Mouse (Mus musculus): Measurements from ENCODE around the gene Spata48. TPM values are rescaled to one million over a fixed set of nuclear protein-coding genes. Genes with fewer than 3 reads are reported as not detected.

Spata48 gene
- polyA plus RNA-seq, 1 experiment: not detected

GRCm38 (mm10) chr11:11484378-11484777, 22.5 kb downstream of the Spata48 start:
- no peak for TF ChIP-seq USF1 (IDR thresholded peaks at IDR 0.05; ENCODE audit: low read depth)
- TF ChIP-seq MYOD1 (IDR thresholded peaks at IDR 0.05; ENCODE audit: control insufficient read depth, insufficient read length, low read depth): no peak
- TF ChIP-seq MYOG (IDR thresholded peaks at IDR 0.05; ENCODE audit: control insufficient read depth, extremely low read depth, insufficient read length): no peak
- TF ChIP-seq CEBPB (IDR thresholded peaks at IDR 0.05; ENCODE audit: low read depth): no peak
- no peak for TF ChIP-seq CTCF (IDR thresholded peaks at IDR 0.05; ENCODE audit: control insufficient read depth, insufficient read depth, insufficient read length)
- no peak for TF ChIP-seq FOSL1 (IDR thresholded peaks at IDR 0.05; ENCODE audit: insufficient read depth, low read length, poor library complexity, severe bottlenecking)
- no peak for TF ChIP-seq MAX (IDR thresholded peaks at IDR 0.05)
- Histone ChIP-seq H3K36me3 (ENCODE audit: control insufficient read depth, insufficient read depth) (no peaks in the 10 kb centered on the region), H3K79me2 (ENCODE audit: control insufficient read depth, insufficient read depth) (no peaks in the 10 kb centered on the region), H3ac (ENCODE audit: control insufficient read depth, insufficient read length, low read depth) (no peak overlapping the region), H3K27me3 (ENCODE audit: control insufficient read depth, insufficient read depth, insufficient read length) (no peaks in the 10 kb centered on the region), H3K4me3 (ENCODE audit: insufficient read depth, poor library complexity, severe bottlenecking) (no peak overlapping the region), H3K79me3 (ENCODE audit: low read depth) (no peaks in the 10 kb centered on the region)

DNA sequence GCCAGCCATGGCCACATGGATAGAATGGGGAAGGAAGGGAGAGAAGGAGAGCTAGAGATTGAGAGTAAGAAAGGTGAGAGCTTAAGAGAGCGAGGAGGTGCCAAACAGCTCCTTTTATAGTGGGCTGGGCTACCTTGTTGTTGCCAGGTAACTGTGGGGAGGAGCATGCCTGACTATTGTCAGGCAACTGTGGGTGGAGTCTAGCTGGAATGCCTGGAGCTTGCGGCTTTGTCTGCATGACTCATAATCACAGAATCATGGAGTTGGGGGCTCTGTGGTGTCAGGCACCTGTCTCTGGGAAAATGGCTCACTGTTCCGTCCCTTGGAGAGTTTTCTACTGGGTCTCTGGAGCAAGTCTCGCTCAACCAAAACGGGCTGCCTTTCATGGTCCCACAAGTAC, 30.1 kb downstream of the Spata48 start:
- Histone ChIP-seq H3K36me3 (ENCODE audit: control insufficient read depth, insufficient read depth) (no peaks in the 10 kb centered on the region), H3K27me3 (ENCODE audit: control insufficient read depth, insufficient read depth, insufficient read length) (no peaks in the 10 kb centered on the region), H3K79me2 (ENCODE audit: control insufficient read depth, insufficient read depth) (no peaks in the 10 kb centered on the region), H3K79me3 (ENCODE audit: low read depth) (no peaks in the 10 kb centered on the region), H3K4me3 (ENCODE audit: insufficient read depth, poor library complexity, severe bottlenecking) (no peak overlapping the region), H3ac (ENCODE audit: control insufficient read depth, insufficient read length, low read depth) (no peak overlapping the region)
- TF ChIP-seq MYOG (IDR thresholded peaks at IDR 0.05; ENCODE audit: control insufficient read depth, extremely low read depth, insufficient read length) (no peak), FOSL1 (IDR thresholded peaks at IDR 0.05; ENCODE audit: insufficient read depth, low read length, poor library complexity, severe bottlenecking) (no peak), CTCF (IDR thresholded peaks at IDR 0.05; ENCODE audit: control insufficient read depth, insufficient read depth, insufficient read length) (no peak), CEBPB (IDR thresholded peaks at IDR 0.05; ENCODE audit: low read depth) (no peak), USF1 (IDR thresholded peaks at IDR 0.05; ENCODE audit: low read depth) (no peak), MYOD1 (IDR thresholded peaks at IDR 0.05; ENCODE audit: control insufficient read depth, insufficient read length, low read depth) (no peak), MAX (IDR thresholded peaks at IDR 0.05) (no peak)

DNA sequence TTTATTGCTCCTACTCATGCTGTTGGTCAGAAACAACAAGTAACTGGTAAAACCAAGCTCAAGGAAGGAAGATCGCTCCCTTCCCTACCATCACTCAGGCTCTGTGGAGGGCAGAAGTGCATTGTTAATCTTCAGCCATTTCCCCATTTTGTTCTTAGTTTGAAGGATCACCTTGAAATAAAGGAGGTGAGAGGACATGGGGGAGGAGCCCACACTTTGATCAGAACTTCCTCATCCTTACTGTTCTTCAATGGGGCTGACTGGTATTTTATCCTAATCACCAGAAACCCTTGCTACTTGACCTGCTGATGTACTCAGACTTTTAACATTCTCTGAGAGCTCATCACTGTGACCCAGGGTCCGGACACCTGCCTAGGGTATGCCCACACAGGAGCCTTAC, 33.8 kb downstream of the Spata48 start:
- TF ChIP-seq MYOD1 (IDR thresholded peaks at IDR 0.05; ENCODE audit: control insufficient read depth, insufficient read length, low read depth): no peak
- no peak for TF ChIP-seq MYOG (IDR thresholded peaks at IDR 0.05; ENCODE audit: control insufficient read depth, extremely low read depth, insufficient read length)
- no peak for TF ChIP-seq MAX (IDR thresholded peaks at IDR 0.05)
- no peak for TF ChIP-seq CTCF (IDR thresholded peaks at IDR 0.05; ENCODE audit: control insufficient read depth, insufficient read depth, insufficient read length)
- no peak for TF ChIP-seq CEBPB (IDR thresholded peaks at IDR 0.05; ENCODE audit: low read depth)
- no peak for TF ChIP-seq FOSL1 (IDR thresholded peaks at IDR 0.05; ENCODE audit: insufficient read depth, low read length, poor library complexity, severe bottlenecking)
- no peak for TF ChIP-seq USF1 (IDR thresholded peaks at IDR 0.05; ENCODE audit: low read depth)
- H3K79me3 ChIP-seq (ENCODE audit: low read depth): no peaks in the 10 kb centered on the region
- no peak overlapping the region for H3ac ChIP-seq (ENCODE audit: control insufficient read depth, insufficient read length, low read depth)
- H3K27me3 ChIP-seq (ENCODE audit: control insufficient read depth, insufficient read depth, insufficient read length): no peaks in the 10 kb centered on the region
- no peaks in the 10 kb centered on the region for H3K79me2 ChIP-seq (ENCODE audit: control insufficient read depth, insufficient read depth)
- H3K4me3 ChIP-seq (ENCODE audit: insufficient read depth, poor library complexity, severe bottlenecking): no peak overlapping the region
- H3K36me3 ChIP-seq (ENCODE audit: control insufficient read depth, insufficient read depth): no peaks in the 10 kb centered on the region

- H3K4me3 ChIP-seq (ENCODE audit: insufficient read depth, poor library complexity, severe bottlenecking): no peak overlapping the region
- no peaks in the 10 kb centered on the region for H3K79me2 ChIP-seq (ENCODE audit: control insufficient read depth, insufficient read depth)
- no peak for TF ChIP-seq MAX (IDR thresholded peaks at IDR 0.05)
- TF ChIP-seq USF1 (IDR thresholded peaks at IDR 0.05; ENCODE audit: low read depth): no peak
- no peak for TF ChIP-seq MYOG (IDR thresholded peaks at IDR 0.05; ENCODE audit: control insufficient read depth, extremely low read depth, insufficient read length)
- no peaks in the 10 kb centered on the region for H3K36me3 ChIP-seq (ENCODE audit: control insufficient read depth, insufficient read depth)
- no peaks in the 10 kb centered on the region for H3K27me3 ChIP-seq (ENCODE audit: control insufficient read depth, insufficient read depth, insufficient read length)
- no peak overlapping the region for H3ac ChIP-seq (ENCODE audit: control insufficient read depth, insufficient read length, low read depth)
- H3K79me3 ChIP-seq (ENCODE audit: low read depth): no peaks in the 10 kb centered on the region
Observed at GRCm38 (mm10) chr11:11499944-11500343, 38.0 kb downstream of the Spata48 start.

- Histone ChIP-seq H3K36me3 (ENCODE audit: control insufficient read depth, insufficient read depth) (no peaks in the 10 kb centered on the region), H3K79me2 (ENCODE audit: control insufficient read depth, insufficient read depth) (no peaks in the 10 kb centered on the region), H3K27me3 (ENCODE audit: control insufficient read depth, insufficient read depth, insufficient read length) (no peaks in the 10 kb centered on the region), H3K4me3 (ENCODE audit: insufficient read depth, poor library complexity, severe bottlenecking) (no peak overlapping the region), H3ac (ENCODE audit: control insufficient read depth, insufficient read length, low read depth) (no peak overlapping the region), H3K79me3 (ENCODE audit: low read depth) (no peaks in the 10 kb centered on the region)
- no peak for TF ChIP-seq CEBPB (IDR thresholded peaks at IDR 0.05; ENCODE audit: low read depth)
- TF ChIP-seq FOSL1 (IDR thresholded peaks at IDR 0.05; ENCODE audit: insufficient read depth, low read length, poor library complexity, severe bottlenecking): no peak
- no peak for TF ChIP-seq MAX (IDR thresholded peaks at IDR 0.05)
- no peak for TF ChIP-seq USF1 (IDR thresholded peaks at IDR 0.05; ENCODE audit: low read depth)
- no peak for TF ChIP-seq MYOD1 (IDR thresholded peaks at IDR 0.05; ENCODE audit: control insufficient read depth, insufficient read length, low read depth)
- TF ChIP-seq CTCF (IDR thresholded peaks at IDR 0.05; ENCODE audit: control insufficient read depth, insufficient read depth, insufficient read length): no peak
- no peak for TF ChIP-seq MYOG (IDR thresholded peaks at IDR 0.05; ENCODE audit: control insufficient read depth, extremely low read depth, insufficient read length)
Observed at GRCm38 (mm10) chr11:11506187-11506586, 44.3 kb downstream of the Spata48 start.

GRCm38 (mm10) chr11:11509413-11509812, 47.5 kb downstream of the Spata48 start:
- H3K36me3 ChIP-seq (ENCODE audit: control insufficient read depth, insufficient read depth): no peaks in the 10 kb centered on the region
- TF ChIP-seq USF1 (IDR thresholded peaks at IDR 0.05; ENCODE audit: low read depth) (no peak), MYOG (IDR thresholded peaks at IDR 0.05; ENCODE audit: control insufficient read depth, extremely low read depth, insufficient read length) (no peak), FOSL1 (IDR thresholded peaks at IDR 0.05; ENCODE audit: insufficient read depth, low read length, poor library complexity, severe bottlenecking) (no peak), CEBPB (IDR thresholded peaks at IDR 0.05; ENCODE audit: low read depth) (no peak), CTCF (IDR thresholded peaks at IDR 0.05; ENCODE audit: control insufficient read depth, insufficient read depth, insufficient read length) (no peak), MYOD1 (IDR thresholded peaks at IDR 0.05; ENCODE audit: control insufficient read depth, insufficient read length, low read depth) (no peak), MAX (IDR thresholded peaks at IDR 0.05) (no peak)
- no peaks in the 10 kb centered on the region for H3K27me3 ChIP-seq (ENCODE audit: control insufficient read depth, insufficient read depth, insufficient read length)
- H3K79me3 ChIP-seq (ENCODE audit: low read depth): no peaks in the 10 kb centered on the region
- H3ac ChIP-seq (ENCODE audit: control insufficient read depth, insufficient read length, low read depth): no peak overlapping the region
- no peaks in the 10 kb centered on the region for H3K79me2 ChIP-seq (ENCODE audit: control insufficient read depth, insufficient read depth)
- no peak overlapping the region for H3K4me3 ChIP-seq (ENCODE audit: insufficient read depth, poor library complexity, severe bottlenecking)

Data from C2C12 (cell line).